Mouse (Mus musculus) midbrain, embryonic 11.5 days (tissue): Measurements from ENCODE around the gene Dscam. TPM values are rescaled to one million over a fixed set of nuclear protein-coding genes. Genes with fewer than 3 reads are reported as not detected.

Source experiments
- ATAC-seq: fragments of 200-750 bp; cut with Nextera tagmentation; 2 replicates; pipeline ENCODE4 v1.8.0; 2017; ENCODE audit warnings: moderate TSS enrichment, moderate library complexity; ENCODE audit not compliant: low FRiP score
- DNase-seq: peaks from one replicate; pipeline ENCODE4 v3.0.0; 2015; ENCODE audit warnings: low spot score; ENCODE audit errors: missing footprints
- H3K27ac ChIP-seq: fragments of 300-500 bp; sonication (generic); 2 replicates; pipeline ENCODE4 v1.5.1; 2014; ENCODE audit warnings: low read depth, low read length
- H3K27me3 ChIP-seq: fragments of 300-500 bp; sonication (generic); 2 replicates; pipeline ENCODE4 v1.6.1; 2014; ENCODE audit warnings: mild to moderate bottlenecking, low read length, moderate library complexity, mixed read lengths; ENCODE audit not compliant: control insufficient read depth, insufficient read depth
- H3K36me3 ChIP-seq: fragments of 300-500 bp; sonication (generic); 2 replicates; pipeline ENCODE4 v1.6.1; 2014; ENCODE audit warnings: mild to moderate bottlenecking, low read length, moderate library complexity, mixed read lengths; ENCODE audit not compliant: control insufficient read depth, insufficient read depth
- H3K4me1 ChIP-seq: fragments of 300-500 bp; sonication (generic); 2 replicates; pipeline ENCODE4 v1.6.1; 2014; ENCODE audit warnings: low read length; ENCODE audit not compliant: control insufficient read depth, insufficient read depth
- H3K4me2 ChIP-seq: fragments of 300-500 bp; sonication (generic); 2 replicates; pipeline ENCODE4 v1.6.1; 2014; ENCODE audit warnings: mild to moderate bottlenecking, moderate library complexity
- H3K4me3 ChIP-seq: fragments of 300-500 bp; sonication (generic); 2 replicates; pipeline ENCODE4 v1.5.1; 2014; ENCODE audit warnings: low read depth, low read length
- H3K9ac ChIP-seq: fragments of 300-500 bp; sonication (generic); 2 replicates; pipeline ENCODE4 v1.6.1; 2014; ENCODE audit warnings: low read length
- H3K9me3 ChIP-seq: fragments of 300-500 bp; sonication (generic); 2 replicates; pipeline ENCODE4 v1.6.1; 2016; ENCODE audit warnings: low read length; ENCODE audit not compliant: control insufficient read depth
- WGBS: fragments of 180-500 bp; shearing (Covaris S2); extraction: QIAGEN DNeasy Blood & Tissue Kit; methylation state at CpG from one replicate; pipeline ENCODE4 v1.1.7; 2014; 5-methylcytosine and 5-hydroxymethylcytosine counted together
- polyA plus RNA-seq: library from polyadenylated mRNA; unstranded; fragments of >200 nt; fragmentation: Nextera tagmentation; extraction: Ambion mirVana; gene quantifications from 2 replicates; pipeline ENCODE4 v1.2.1, GENCODE M21; 2014

Gene Dscam
- polyA plus RNA-seq, 1 experiment from 2014 or later, result 2.9 TPM

GRCm38 (mm10) chr16:96877271-96877670 is 293.3 kb downstream of the Dscam start:
- H3K27ac ChIP-seq, result no peak overlapping the region
- H3K36me3 ChIP-seq, result no peaks in the 10 kb centered on the region
- no peaks in the 10 kb centered on the region for H3K9me3 ChIP-seq
- H3K4me1 ChIP-seq, result peaks cover 6% of the 10 kb centered on the region; the same call in 1 of the 2 replicates
- no peaks in the 10 kb centered on the region for H3K27me3 ChIP-seq
- ATAC-seq (no peak), DNase-seq (no peak)
- no peak overlapping the region for H3K4me2 ChIP-seq
- no peak overlapping the region for H3K9ac ChIP-seq
- no peak overlapping the region for H3K4me3 ChIP-seq
- WGBS, result 82% methylated on average over 4 of the region's 4 CpGs

- H3K9ac ChIP-seq, result no peak overlapping the region
- H3K4me1 ChIP-seq, result peaks cover 7% of the 10 kb centered on the region; the same call in 1 of the 2 replicates
- no peaks in the 10 kb centered on the region for H3K9me3 ChIP-seq
- WGBS, result 33% methylated on average over 7 of the region's 7 CpGs
- no peaks in the 10 kb centered on the region for H3K27me3 ChIP-seq
- no peak for ATAC-seq
- H3K27ac ChIP-seq, result no peak overlapping the region
- peak; percentile 85 for DNase-seq
- no peak overlapping the region for H3K4me3 ChIP-seq
- no peaks in the 10 kb centered on the region for H3K36me3 ChIP-seq
- H3K4me2 ChIP-seq, result no peak overlapping the region
Measured at GRCm38 (mm10) chr16:96872799-96873198, 297.8 kb downstream of the Dscam start.

GRCm38 (mm10) chr16:96857571-96857970 is 313.0 kb downstream of the Dscam start:
- Histone ChIP-seq H3K4me2 (no peak overlapping the region), H3K36me3 (no peaks in the 10 kb centered on the region)
- 64% methylated on average over 2 of the region's 2 CpGs for WGBS

GRCm38 (mm10) chr16:96855060-96855459 is 315.5 kb downstream of the Dscam start:
- WGBS, result 64% methylated on average over 4 of the region's 4 CpGs
- Histone ChIP-seq H3K4me2 (no peak overlapping the region), H3K9me3 (no peaks in the 10 kb centered on the region), H3K27me3 (no peaks in the 10 kb centered on the region), H3K9ac (no peak overlapping the region), H3K4me1 (0 out of 2 replicates have a peak, but pooled peaks cover 2% of the 10 kb centered on the region), H3K27ac (no peak overlapping the region), H3K4me3 (no peak overlapping the region), H3K36me3 (no peaks in the 10 kb centered on the region)
- DNase-seq (no peak), ATAC-seq (peak; percentile 75; the same call in 1 of the 2 replicates)

More at GRCm38 (mm10) chr16:96857571-96857970, 313.0 kb downstream of the Dscam start:
- no peak for DNase-seq
- H3K9me3 ChIP-seq, result no peaks in the 10 kb centered on the region
- H3K4me1 ChIP-seq, result 0 out of 2 replicates have a peak, but pooled peaks cover 2% of the 10 kb centered on the region
- H3K27me3 ChIP-seq, result no peaks in the 10 kb centered on the region
- no peak overlapping the region for H3K27ac ChIP-seq
- no peak overlapping the region for H3K9ac ChIP-seq
- no peak overlapping the region for H3K4me3 ChIP-seq
- ATAC-seq, result no peak

- ATAC-seq (peak; percentile 64; the same call in 1 of the 2 replicates), DNase-seq (peak; percentile 94)
- Histone ChIP-seq H3K9ac (no peak overlapping the region), H3K36me3 (no peaks in the 10 kb centered on the region), H3K4me1 (0 out of 2 replicates have a peak, but pooled peaks cover 2% of the 10 kb centered on the region), H3K4me3 (no peak overlapping the region), H3K27ac (no peak overlapping the region), H3K4me2 (no peak overlapping the region), H3K27me3 (no peaks in the 10 kb centered on the region), H3K9me3 (no peaks in the 10 kb centered on the region)
- 16% methylated on average over 4 of the region's 4 CpGs for WGBS
Measured at GRCm38 (mm10) chr16:96852383-96852782, 318.2 kb downstream of the Dscam start.

- no peak overlapping the region for H3K4me2 ChIP-seq
- H3K27ac ChIP-seq, result no peak overlapping the region
- H3K4me3 ChIP-seq, result no peak overlapping the region
- H3K36me3 ChIP-seq, result no peaks in the 10 kb centered on the region
- no peaks in the 10 kb centered on the region for H3K27me3 ChIP-seq
- H3K9me3 ChIP-seq, result no peaks in the 10 kb centered on the region
- ATAC-seq, result no peak
- no peak for DNase-seq
- no peak overlapping the region for H3K9ac ChIP-seq
- peaks cover 11% of the 10 kb centered on the region for H3K4me1 ChIP-seq
- WGBS, result 87% methylated on average over 6 of the region's 6 CpGs
Measured at GRCm38 (mm10) chr16:96848916-96849315, 321.6 kb downstream of the Dscam start.

GRCm38 (mm10) chr16:96846585-96846984 is 324.0 kb downstream of the Dscam start:
- 31% methylated on average over 1 of the region's 1 CpGs for WGBS
- no peak for DNase-seq

GRCm38 (mm10) chr16:96846113-96846512 is 324.4 kb downstream of the Dscam start:
- H3K9me3 ChIP-seq, result no peaks in the 10 kb centered on the region
- no peaks in the 10 kb centered on the region for H3K27me3 ChIP-seq
- no peak overlapping the region for H3K27ac ChIP-seq
- ATAC-seq, result peak; percentile 71
- peaks cover 11% of the 10 kb centered on the region for H3K4me1 ChIP-seq
- no peak overlapping the region for H3K9ac ChIP-seq
- no peak overlapping the region for H3K4me2 ChIP-seq
- DNase-seq, result no peak
- 56% methylated on average over 3 of the region's 3 CpGs for WGBS
- no peaks in the 10 kb centered on the region for H3K36me3 ChIP-seq
- H3K4me3 ChIP-seq, result no peak overlapping the region

More at GRCm38 (mm10) chr16:96846585-96846984, 324.0 kb downstream of the Dscam start:
- H3K9me3 ChIP-seq, result no peaks in the 10 kb centered on the region
- no peak overlapping the region for H3K4me3 ChIP-seq
- no peaks in the 10 kb centered on the region for H3K36me3 ChIP-seq
- ATAC-seq, result 0 out of 2 replicates have a peak, but pooled peaks have one; percentile 22
- no peak overlapping the region for H3K9ac ChIP-seq
- no peak overlapping the region for H3K4me2 ChIP-seq
- H3K27me3 ChIP-seq, result no peaks in the 10 kb centered on the region
- no peak overlapping the region for H3K27ac ChIP-seq
- H3K4me1 ChIP-seq, result peaks cover 11% of the 10 kb centered on the region

- Histone ChIP-seq H3K27ac (no peak overlapping the region), H3K4me3 (no peak overlapping the region), H3K36me3 (no peaks in the 10 kb centered on the region), H3K27me3 (no peaks in the 10 kb centered on the region), H3K4me1 (peaks cover 11% of the 10 kb centered on the region), H3K4me2 (no peak overlapping the region), H3K9me3 (no peaks in the 10 kb centered on the region), H3K9ac (no peak overlapping the region)
- no peak for DNase-seq
- 55% methylated on average over 3 of the region's 3 CpGs for WGBS
- 0 out of 2 replicates have a peak, but pooled peaks have one; percentile 33 for ATAC-seq
Measured at GRCm38 (mm10) chr16:96845475-96846098, 325.0 kb downstream of the Dscam start.
